Mouse (Mus musculus): ENCODE measurements around the gene Zfp740.
"Not testable (repeated sequence)": the region's sequence is repeated elsewhere in the genome, so short reads cannot be mapped to it uniquely, and the experiment has no call there.

Zfp740 gene

DNA sequence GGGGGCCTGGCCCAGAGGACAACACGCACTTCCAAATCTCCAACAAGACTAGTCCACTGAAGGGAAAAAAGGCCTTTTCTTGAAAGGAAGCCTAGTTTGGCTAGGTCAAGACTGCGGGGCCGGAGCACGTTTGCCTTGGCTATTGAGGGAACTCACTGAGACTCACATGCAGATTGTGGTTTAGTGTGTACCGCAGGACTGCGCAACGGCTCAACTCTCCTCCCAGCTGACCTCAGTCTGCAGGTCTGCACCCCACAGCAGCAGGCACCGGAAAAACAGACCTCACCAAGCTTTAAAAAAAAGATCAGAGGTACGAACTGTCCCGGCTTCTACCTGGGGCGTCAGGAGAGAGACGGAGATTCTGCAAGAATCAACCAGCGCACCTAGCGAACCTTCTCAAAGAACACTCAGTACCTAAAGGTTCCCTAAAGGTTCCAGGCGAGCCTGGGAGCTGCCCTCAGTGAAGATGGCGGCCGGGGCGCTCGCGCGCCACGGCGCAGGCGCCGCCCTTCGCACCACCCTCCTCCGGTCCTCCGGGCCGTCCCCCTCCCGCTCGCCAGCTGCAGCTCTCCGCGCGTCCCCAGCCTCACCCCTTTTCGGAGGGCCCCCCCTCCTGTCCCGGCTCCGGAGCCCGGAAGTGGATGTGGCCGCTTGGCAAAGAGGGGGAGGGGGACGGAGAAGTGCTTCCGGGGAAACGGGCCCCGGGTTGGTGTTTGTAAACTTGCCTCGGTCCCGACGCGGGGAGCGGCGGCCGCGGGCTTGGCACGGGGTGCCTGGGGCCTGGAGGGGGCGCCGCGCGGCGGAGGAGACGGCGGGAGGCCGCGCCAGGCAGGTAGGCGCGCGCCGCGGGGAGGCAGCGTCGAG lies at the start of gene Zfp740:
Zfp740 (plus strand) TSS at position 279 of the 864 bp plus-strand sequence.
- peak; percentile 99 for DNase-seq (ENCODE audit: low spot score)

DNA sequence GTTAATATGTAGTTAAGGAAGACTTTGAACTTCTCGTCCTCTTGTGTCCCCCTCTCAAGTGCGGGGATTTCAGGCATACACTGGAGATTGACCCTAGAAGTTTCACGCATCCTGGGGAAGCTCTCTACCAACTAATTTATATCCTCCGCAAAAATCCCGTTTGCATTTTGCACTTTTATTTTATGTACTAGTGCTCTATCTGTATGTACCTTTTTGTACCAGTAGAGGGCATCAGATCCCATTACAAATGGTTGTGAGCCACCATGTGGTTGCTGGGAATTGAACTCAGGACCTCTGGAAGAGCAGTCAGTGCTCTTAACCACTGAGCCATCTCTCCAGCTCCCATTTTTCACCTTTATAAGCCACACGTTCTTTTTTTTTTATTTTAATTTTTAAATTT lies 48.0 kb upstream of the Zfp740 start:
- not testable (repeated sequence) for DNase-seq (ENCODE audit: low spot score)

DNA sequence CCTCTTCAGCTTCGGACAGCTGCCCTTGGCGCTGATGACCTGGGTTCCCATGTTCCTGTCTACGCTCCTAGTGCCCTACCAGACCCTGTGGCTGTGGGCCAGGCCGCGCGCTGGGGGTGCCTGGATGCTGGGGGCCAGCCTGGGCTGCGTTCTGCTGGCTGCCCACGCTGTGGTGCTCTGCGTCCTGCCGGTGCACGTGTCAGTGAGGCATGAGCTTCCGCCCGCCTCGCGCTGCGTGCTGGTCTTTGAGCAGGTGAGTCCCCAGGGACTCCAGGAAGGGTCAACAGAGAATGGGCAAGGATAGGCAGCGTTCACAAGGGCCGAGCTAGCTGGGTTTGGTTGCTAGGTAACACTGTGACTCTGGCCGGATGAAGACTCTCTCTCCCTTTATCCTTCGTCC lies 46.2 kb upstream of the Zfp740 start:
- DNase-seq (ENCODE audit: low spot score) = no peak

DNA sequence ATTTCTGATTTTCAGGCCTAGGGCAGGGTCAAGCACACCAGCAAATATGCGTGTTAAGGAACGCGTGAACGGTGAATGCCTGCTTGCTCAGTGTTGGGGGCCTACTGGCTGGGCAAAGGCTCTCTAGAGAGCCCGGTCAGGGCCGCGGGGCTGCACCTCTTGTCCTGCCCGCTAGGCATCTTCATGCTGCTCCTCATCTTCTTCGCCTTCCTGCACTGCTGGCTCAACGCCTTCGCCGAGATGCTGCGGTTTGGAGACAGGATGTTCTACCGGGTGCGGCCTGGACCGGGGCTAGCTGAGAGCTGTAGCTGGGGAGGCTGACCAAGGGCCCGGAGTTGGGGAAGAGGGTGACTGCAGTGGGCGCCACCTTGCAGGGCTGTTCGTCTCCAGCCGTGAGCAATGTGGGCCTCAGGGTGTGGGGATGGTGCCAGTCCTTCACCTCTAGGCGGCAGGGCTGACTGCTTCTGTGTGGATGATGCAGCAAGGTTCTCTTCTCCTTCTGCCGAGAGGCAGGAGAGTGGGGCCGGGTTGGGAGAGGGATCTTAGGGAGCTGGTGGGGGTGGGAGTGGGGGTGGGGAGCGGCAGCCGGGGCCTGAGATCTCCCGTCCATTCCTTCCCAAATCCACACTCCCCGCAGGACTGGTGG lies 42.5 kb upstream of the Zfp740 start:
- DNase-seq (ENCODE audit: low spot score) = no peak

DNA sequence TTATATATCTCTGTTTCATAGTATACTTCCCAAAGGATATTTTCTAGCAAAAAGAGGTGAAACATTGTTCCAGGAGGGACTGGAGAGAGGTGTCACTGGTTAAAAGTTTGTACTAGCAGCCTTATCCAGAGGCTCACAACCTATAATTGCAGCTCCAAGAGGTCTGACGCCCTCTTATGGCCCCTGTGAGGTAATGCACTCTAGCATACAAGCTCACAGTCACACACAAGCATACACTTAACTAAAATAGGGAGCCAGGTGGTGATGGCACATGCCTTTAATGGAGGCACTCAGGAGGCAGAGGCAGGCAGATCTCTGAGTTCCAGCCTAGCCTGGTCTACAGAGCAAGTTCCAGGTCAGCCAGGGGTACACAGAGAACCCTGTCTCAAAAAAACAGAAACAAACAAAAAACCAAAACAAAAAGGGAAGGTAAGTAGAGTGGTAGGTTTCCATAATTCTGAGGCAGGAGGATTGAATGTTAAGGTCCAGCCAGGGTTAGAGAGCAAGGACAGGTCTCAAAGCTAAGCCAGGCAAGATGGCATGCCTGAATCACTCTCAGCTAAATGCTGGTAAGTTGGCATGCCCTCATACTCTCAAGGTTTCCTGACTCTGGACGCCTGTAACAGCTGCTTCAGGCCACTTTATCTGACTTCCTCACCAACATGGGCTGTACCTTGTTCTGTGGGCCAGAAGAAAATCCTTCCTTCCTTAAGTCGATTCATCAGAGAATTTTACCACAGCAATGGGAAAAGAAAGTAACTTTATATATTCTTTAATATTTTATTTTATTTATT lies 39.0 kb upstream of the Zfp740 start:
- DNase-seq (ENCODE audit: low spot score) = no peak

DNA sequence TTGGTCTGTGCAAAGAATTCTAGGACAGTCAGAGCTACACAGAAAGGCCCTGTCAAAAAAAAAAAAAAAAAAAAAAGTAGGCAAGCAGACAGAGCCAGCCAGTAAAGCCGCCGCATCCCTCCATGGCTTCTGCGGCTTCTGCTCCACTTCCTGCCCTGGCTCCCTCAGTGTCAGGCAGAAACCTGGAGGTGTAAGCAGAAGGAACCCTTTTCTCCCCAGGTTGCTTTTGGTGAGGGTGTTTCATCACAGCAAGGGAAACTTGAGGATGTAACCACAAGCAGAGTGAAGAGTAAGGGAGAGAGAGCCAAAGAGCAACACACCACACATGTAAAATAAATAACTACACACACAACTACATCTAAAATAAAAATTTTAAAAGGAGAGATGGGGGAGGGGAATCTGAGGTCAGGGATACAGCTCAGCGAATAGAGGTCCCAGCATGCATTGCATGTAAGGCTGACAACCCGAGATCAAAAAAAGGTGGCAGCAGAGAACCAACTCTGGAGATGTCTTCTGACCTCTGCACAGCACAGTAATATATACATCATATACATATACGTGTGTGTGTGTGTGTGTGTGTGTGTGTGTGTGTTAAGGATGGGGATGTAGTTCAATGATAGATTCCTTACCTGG lies 37.5 kb upstream of the Zfp740 start:
- no peak for DNase-seq (ENCODE audit: low spot score)

DNA sequence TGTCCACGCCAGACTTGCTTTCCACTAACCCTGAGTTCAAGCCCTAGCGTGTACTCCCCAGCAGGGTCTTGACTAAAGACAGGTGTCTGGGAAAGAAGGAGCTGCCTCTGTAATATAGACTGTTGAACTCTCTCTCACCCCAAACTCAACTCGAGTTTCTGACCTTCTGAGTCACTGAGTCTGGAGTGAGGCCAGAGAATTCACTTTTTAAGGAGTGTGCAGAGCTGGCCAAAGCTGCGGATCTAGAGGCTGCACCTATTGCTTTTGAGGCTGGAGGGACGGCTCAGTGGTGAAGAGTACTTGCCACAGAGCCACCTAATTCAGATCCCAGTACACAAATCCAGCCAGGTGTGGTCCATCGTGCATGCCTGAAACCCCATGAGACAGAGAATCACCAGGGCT lies 35.4 kb upstream of the Zfp740 start:
- DNase-seq (ENCODE audit: low spot score) = peak; percentile 64

DNA sequence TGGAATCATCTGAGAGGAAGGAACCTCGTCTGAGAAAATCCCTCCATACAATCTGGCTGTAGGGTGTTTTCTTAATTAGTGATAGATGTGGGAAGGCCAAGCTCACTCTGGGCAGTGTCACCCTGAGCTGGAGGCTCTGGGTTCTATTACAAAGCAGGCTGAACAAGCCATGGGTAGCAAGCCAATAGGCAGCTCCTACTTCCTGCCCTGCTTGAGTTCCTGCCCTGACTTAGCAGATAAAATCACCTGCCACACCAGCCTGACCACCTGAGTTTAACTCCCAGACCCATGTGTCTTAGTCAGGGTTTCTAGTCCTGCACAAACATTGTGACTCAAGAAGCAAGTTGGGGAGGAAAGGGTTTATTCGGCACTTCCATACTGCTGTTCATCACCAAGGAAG lies 34.0 kb upstream of the Zfp740 start:
- DNase-seq (ENCODE audit: low spot score) = no peak

DNA sequence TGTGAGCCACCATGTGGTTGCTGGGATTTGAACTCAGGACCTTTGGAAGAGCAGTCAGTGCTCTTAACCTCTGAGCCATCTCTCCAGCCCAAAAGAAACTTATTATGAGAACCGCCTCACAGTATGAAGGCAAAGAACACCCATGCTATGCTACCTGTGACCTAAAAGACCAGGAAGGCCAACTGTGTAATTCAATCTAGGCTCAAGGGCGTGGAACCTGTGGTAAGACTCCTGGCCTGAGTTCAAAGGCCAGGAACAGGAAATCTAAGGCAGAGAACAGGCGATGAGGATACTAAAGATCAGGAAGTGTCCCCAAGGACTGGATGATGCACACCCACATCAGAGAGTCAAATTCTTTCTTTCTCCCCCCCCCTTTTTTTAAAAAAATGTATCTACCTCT lies 29.5 kb upstream of the Zfp740 start:
- no peak for DNase-seq (ENCODE audit: low spot score)

DNA sequence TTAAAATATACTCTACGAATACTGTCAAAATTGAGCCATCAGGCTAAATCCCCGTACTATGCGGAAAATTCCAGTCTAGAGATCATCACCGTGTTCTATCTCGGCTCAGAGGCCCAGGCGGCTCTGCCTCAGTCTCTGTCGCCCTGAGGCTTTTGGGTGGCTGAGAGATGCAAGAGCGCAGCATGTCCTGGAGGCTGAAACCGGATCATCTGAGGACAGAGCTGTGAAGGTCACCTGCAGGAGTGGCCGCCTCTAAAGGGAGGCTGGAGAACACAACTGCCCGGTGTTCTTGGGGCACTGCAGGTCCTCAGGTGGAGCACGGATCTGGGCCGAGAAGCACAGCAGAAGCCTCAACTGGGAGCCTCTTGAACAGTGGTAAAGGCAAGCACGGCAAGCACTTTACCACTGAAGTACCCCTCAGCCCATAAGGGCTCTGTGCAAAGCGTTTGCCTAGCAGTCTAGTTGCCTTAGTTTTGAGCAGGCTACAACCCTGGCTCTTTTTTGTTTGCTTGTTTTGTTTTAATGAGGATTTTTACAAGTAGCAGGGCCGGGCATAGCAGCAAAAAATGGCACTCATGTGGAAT lies 27.2 kb upstream of the Zfp740 start:
- no peak for DNase-seq (ENCODE audit: low spot score)

DNA sequence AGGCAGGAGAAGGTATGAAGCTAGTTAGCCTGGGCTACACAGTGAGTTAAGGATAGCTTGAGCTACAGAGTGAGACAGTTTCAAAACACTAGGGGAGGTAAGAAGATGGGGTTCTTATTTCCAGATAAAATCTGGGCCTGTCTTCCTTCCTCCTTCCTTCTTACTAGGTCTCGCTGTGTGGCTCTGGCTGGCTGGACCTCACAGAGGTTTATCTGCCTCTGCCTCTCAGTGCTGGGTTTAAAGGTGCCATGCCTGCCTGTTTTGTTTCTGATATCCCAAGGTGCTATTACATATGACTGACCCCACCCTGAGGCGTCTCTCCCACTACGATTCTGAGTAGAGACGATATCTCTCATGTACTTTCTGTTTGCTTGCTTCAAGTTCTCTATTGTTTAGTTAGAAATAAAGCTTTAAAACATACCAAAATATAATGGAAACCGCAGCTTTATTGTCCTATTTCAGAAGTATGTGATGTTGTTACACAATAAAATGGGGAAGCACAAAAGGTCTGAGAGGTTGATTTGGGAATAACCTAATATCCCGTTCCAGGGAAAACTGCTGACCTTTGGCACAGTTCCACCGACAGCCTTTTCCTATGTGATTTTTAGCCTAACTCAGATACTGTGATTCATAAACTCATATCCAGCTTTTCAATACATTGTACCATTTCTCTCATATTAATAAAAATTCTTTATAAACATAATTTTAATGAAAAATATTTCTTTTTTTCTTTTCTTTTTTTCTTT lies 26.3 kb upstream of the Zfp740 start:
- no peak for DNase-seq (ENCODE audit: low spot score)

DNA sequence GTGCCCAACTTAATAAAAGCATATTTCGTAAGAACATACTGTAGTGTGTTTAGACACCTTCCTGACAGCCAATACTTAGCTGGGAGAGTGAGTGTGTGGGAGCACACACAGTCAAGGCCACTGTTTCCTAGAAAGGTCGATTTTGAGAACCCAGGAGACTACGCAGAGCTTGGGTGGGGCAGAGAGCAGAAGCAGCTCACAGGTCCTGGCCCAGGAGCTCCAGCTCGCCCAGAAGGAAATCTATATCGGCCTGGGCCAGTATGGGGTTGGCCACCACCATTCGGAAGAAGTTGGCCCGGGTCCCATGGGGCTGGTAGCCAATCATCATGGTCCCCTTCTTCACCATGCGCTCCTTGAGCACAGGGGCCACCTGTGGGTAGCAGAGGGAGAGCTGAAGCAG lies 25.6 kb upstream of the Zfp740 start:
- no peak for DNase-seq (ENCODE audit: low spot score)

DNA sequence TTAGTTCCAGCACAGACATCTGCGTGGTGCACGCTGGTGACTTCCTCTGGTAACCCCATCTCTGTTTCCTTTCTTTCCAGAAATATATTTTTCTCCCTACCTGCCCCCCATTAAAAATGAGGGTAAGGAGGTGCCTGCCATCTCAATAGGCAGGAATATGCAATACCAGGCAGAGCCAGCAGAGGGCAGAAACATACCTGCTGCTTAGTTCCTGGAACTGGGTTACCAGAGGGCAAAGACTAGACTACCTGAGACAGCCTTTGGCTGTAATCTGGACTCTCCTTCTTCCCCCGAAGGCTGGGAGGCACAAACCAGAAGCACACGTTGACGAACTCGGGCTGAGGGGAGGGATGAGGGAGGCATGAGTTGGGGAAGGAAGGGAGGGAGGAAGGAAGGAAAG lies 24.8 kb upstream of the Zfp740 start:
- peak; percentile 80 for DNase-seq (ENCODE audit: low spot score)

DNA sequence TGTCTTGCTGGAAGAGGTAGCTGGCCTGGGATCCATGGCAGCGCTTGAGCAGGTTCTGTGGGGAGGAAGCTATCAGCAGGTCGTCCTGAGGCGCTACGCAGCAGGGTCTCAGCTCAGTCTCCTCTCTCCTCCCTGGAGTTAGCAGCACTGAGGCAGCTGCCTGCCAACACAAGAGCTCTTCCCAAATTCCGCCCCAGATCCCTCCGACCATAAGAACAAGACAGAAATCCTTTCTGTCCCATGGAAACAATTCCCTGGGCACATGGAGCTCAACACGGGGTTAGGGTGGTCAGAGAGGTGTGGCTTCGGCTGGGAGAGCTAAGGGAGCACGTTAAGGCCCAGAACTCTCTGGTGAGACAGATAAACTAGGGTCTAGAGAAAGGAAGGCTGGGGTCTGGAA lies 23.9 kb upstream of the Zfp740 start:
- no peak for DNase-seq (ENCODE audit: low spot score)

DNA sequence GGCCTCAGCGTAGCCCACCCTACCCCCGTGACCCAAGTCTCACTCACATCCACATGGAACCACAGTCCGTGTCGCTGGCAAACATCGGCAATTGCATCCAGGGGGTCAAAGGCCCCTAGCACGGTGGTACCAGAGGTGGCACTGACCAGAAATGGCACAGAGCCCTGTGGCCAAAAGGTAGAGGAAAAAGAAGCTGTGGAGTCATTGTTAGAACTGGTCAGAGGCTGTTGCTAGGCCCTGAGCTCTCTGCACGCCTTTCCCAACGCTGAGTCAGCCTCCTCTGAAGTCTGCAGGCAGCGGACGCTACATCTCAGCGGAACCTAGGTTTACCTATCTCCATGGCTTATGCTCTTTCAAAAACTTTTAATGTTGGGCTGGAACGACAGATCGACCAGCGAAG lies 23.1 kb upstream of the Zfp740 start:
- no peak for DNase-seq (ENCODE audit: low spot score)

DNA sequence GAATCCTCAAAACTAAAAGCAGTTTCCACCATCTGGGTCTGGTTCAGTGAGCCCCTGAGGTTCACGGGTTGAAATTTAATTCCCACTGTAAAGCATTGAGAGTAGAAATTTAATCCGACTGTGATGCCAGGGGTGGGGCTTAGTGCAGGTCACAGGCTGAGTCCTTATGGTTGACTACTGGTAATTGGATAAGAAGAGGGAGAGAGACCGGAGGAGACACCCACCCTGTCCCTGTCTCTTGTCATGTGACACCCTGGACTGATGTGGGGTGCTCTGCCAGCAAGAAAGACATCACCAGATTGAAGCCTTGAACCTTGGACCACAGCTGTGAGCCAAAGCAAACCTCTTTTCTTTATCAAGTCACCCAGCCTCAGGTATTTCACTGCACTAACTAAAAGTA lies 20.0 kb upstream of the Zfp740 start:
- no peak for DNase-seq (ENCODE audit: low spot score)

DNA sequence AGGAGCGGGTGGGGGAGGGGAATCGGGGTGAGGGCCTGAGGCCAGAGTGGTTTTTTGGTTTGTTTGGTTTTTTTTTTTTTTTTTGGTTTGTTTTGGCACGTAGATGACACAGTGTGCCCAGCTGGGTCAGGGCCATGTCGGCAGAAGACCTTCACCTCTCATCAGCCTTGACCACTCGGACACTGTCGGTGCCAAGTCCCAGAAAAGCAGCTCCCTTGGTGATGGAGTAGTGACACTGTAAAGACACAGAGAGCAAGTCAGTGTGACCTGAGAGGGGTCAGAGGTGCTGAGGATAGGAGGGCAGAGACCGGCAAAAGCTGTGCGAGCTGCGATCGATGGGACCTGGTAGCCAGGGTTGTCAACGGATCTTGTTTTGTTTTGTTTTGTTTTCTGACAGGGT lies 16.8 kb upstream of the Zfp740 start:
- DNase-seq (ENCODE audit: low spot score) = no peak

DNA sequence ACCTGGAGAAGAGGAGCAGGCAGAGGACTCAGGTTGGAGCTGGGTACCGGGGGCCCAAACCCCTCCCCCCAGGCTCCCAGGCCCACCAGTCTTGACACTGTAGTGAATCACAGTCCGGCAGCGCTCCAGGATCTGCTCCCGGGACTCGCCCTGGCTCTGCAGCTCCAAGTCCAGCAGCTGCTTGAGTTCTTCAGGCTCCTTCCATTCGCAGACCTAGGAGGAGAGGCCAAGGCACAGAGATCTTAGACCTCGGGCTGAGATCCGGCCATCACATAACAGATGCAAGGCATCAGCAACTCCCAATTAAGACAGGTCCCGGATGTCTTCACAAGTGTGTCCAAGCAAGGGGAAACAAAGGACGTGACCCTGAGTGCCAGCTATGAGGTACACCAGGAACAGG lies 15.0 kb upstream of the Zfp740 start:
- DNase-seq (ENCODE audit: low spot score) = no peak

DNA sequence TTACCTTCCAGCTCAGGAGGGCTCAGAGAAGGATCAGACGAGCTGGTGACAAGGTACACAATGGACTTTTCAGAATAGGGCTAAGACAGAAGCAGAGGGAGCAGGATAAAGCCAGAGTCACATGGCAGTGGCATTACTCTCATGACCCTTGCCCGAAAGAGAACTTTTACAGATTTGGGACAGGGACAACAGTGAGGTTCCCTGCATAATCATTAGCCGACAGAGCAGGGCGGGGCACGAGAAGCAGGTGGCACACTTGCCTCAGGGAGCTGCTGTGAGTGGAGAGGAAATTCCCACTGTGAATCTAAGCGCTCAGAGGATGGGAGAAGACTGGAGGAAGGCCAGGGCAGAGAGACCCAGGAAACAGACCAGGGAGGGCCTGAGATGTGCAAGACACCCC lies 14.2 kb upstream of the Zfp740 start:
- DNase-seq (ENCODE audit: low spot score) = no peak

DNA sequence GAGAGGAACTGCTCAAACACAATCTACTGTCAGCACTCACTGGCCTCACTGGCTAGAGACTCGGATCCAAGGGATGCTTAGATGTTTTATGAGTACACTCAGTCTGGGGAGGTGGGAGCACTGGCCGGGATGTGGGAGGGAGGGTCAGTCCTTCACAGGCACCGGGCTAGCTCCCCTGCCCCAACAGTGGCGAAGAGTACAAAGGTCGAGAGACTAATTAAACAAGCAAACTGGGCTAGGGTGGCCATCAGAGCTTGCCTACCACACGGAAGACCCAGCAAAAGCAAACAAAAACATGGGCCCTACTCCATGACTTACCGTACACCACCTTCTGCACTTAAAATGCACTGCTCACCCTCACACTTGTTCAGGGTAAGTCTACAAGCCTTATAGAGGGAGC lies 11.3 kb upstream of the Zfp740 start:
- DNase-seq (ENCODE audit: low spot score) = no peak

DNA sequence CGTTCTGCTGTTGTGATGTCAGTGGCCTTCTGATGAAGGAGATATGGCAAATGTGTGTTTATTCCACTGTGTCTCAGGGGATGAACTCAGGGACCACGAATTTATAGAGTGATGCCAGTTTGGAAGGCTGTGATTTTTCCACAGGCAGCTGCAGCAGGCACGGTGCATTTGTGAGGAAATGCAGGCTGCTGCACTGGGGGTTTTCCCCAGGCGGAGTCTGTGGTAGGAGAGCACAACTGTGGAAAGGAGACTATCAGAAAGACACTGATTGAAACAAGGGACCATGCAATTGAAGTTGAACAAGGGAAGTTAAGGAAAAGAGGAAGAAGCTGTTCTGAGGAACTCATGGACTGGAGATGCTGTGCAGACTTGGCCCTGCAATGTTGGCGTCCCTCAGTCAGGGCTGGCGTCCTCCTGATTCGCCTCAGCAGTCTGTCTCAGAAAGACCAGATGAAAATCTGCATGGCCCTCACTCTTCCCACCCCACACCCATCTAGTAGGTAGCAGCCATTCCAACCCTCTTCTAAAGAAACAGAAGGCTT lies 10.7 kb upstream of the Zfp740 start:
- DNase-seq (ENCODE audit: low spot score) = no peak

All from MN1 (cell line).